Mouse (Mus musculus): ENCODE results near the gene Crmp1. TPM values are rescaled to one million over a fixed set of nuclear protein-coding genes. Genes with fewer than 3 reads are reported as not detected.

Crmp1 gene
- polyA plus RNA-seq, 1 experiment, result not detected

DNA sequence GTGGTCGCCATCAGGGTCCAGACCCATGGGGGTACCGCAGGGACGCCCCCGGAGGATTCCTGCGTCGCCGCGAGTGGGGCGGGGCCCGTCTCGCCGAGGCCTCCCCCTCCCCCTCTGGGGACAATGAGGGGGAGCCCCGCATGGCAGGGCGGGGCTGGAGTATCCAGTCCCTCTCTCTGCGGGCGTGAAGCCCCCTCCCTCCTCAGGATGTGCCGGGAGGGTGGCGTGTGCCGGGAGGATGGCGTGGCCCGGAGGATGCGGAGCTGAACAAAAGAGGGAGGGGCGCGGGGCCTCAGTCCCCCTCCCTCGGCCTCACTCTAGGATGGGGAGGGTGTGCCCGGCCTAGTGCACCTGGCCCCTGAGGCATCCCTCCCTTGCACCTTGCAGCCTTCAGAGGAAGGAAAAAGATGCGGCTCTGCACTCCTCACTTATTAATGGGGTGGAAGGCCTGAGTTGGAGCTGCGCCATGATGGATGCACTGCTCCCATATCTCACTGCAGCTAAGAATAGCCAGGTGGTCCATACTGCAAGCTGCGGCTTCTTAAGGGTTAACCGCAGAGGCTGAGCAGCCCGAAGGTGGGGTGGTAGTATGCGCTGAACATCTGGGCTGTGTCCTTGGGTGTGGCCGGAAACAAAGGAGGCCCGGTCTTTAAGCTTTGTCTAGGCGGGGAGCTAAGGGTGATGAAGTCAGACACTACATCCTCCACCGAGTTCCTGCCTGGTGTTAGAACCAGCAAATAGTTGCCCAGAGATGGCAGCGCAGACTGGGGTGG lies 4.6 kb downstream of the Crmp1 start:
- Histone ChIP-seq H3K4me1 (ENCODE audit: control insufficient read depth, insufficient read depth, insufficient read length, low read length) (no peaks in the 10 kb centered on the region), H3K27ac (replicated peaks; ENCODE audit: low read depth, low read length) (no peak overlapping the region), H3K4me3 (ENCODE audit: insufficient read depth, low read depth, low read length) (peak overlapping the region; percentile 35)

GRCm38 (mm10) chr5:37247456-37247855 lies 5.7 kb downstream of the Crmp1 start:
- Histone ChIP-seq H3K27ac (replicated peaks; ENCODE audit: low read depth, low read length) (no peak overlapping the region), H3K4me1 (ENCODE audit: control insufficient read depth, insufficient read depth, insufficient read length, low read length) (no peaks in the 10 kb centered on the region), H3K4me3 (ENCODE audit: insufficient read depth, low read depth, low read length) (no peak overlapping the region)

DNA sequence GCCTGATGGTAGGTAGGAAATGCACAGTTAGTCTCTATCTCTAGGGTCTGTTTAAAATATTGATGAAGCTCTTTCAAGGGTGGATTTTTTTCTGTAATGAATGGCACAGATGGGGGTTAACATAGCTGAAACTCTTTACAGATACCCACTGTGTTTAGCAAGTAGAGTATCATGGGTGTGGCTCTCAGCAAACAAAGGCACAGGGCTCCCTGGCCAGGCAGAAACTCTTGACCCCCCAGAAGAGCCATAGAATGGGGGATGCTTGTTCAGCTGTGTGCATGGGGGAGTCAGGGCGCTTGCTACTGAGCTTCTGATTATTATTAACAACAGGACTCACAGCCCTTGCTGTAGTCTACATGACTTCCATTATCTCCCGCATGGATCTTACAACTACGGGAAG lies 7.1 kb downstream of the Crmp1 start:
- Histone ChIP-seq H3K27ac (replicated peaks; ENCODE audit: low read depth, low read length) (no peak overlapping the region), H3K4me1 (ENCODE audit: control insufficient read depth, insufficient read depth, insufficient read length, low read length) (no peaks in the 10 kb centered on the region), H3K4me3 (ENCODE audit: insufficient read depth, low read depth, low read length) (no peak overlapping the region)

GRCm38 (mm10) chr5:37251596-37251995 lies 9.9 kb downstream of the Crmp1 start:
- no peak overlapping the region for H3K4me3 ChIP-seq (ENCODE audit: insufficient read depth, low read depth, low read length)
- H3K4me1 ChIP-seq (ENCODE audit: control insufficient read depth, insufficient read depth, insufficient read length, low read length), result no peaks in the 10 kb centered on the region
- H3K27ac ChIP-seq (replicated peaks; ENCODE audit: low read depth, low read length), result no peak overlapping the region

DNA sequence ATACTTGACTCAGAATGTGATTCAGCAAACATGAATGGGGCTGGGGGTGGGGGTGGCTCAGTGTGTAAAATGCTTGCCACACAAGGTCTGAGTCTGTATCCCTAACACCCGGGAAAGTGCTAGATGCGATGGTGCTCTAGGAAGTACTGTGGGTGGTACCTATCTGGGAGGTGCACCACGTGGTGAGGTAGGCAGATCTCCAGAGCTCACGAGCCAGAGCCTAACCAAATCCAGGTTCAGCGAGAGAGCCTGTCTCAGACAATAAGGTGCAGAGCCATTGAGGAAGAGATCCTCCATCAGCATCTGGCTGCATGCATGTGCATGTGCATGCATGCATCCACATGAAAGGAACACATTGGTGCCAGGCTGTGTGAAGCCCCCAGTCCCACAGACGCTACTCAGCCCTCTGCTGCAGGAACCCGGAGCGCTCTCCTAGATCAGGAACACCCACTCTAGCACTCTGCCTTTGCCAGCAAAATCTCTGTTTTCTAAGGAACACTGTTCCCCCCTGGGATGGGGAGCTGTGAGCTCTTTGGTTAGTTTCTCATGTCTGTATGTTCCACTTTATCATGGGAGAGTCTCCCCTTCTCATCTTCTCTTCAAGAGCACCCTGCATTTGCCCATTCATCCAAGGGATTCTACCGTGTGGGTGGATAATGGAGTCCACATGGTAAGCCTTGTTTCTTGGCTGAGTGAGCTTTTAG lies 10.5 kb downstream of the Crmp1 start:
- Histone ChIP-seq H3K4me3 (ENCODE audit: insufficient read depth, low read depth, low read length) (no peak overlapping the region), H3K27ac (replicated peaks; ENCODE audit: low read depth, low read length) (no peak overlapping the region), H3K4me1 (ENCODE audit: control insufficient read depth, insufficient read depth, insufficient read length, low read length) (no peaks in the 10 kb centered on the region)

GRCm38 (mm10) chr5:37254523-37254922 lies 12.8 kb downstream of the Crmp1 start:
- H3K4me3 ChIP-seq (ENCODE audit: insufficient read depth, low read depth, low read length), result no peak overlapping the region
- no peak overlapping the region for H3K27ac ChIP-seq (replicated peaks; ENCODE audit: low read depth, low read length)
- H3K4me1 ChIP-seq (ENCODE audit: control insufficient read depth, insufficient read depth, insufficient read length, low read length), result no peaks in the 10 kb centered on the region

GRCm38 (mm10) chr5:37256823-37257222 lies 15.1 kb downstream of the Crmp1 start:
- no peaks in the 10 kb centered on the region for H3K4me1 ChIP-seq (ENCODE audit: control insufficient read depth, insufficient read depth, insufficient read length, low read length)

GRCm38 (mm10) chr5:37257243-37257642 lies 15.5 kb downstream of the Crmp1 start:
- H3K4me3 ChIP-seq (ENCODE audit: insufficient read depth, low read depth, low read length), result no peak overlapping the region
- no peaks in the 10 kb centered on the region for H3K4me1 ChIP-seq (ENCODE audit: control insufficient read depth, insufficient read depth, insufficient read length, low read length)
- H3K27ac ChIP-seq (replicated peaks; ENCODE audit: low read depth, low read length), result no peak overlapping the region

More at GRCm38 (mm10) chr5:37256823-37257222, 15.1 kb downstream of the Crmp1 start:
- Histone ChIP-seq H3K27ac (replicated peaks; ENCODE audit: low read depth, low read length) (no peak overlapping the region), H3K4me3 (ENCODE audit: insufficient read depth, low read depth, low read length) (no peak overlapping the region)

DNA sequence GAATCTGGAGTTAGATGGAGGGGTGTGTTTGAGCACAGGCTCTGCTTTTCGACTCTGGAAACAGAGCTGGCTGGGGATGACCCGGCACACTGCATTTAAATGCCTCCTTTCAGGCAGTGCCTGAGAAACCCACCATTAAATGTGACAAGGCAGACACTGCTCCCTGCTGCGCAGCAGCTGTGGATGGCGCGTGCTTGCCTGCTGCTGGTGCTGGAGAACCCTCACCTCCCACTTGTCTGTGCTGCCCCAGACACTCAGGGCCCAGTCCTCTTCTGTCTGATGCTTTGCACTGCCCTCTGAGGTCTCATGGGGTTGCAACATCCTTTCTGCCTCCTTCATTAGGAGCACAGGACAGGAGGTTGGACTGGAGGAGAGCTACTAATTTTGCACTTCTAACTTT lies 20.0 kb downstream of the Crmp1 start:
- no peaks in the 10 kb centered on the region for H3K4me1 ChIP-seq (ENCODE audit: control insufficient read depth, insufficient read depth, insufficient read length, low read length)
- no peak overlapping the region for H3K4me3 ChIP-seq (ENCODE audit: insufficient read depth, low read depth, low read length)
- no peak overlapping the region for H3K27ac ChIP-seq (replicated peaks; ENCODE audit: low read depth, low read length)

DNA sequence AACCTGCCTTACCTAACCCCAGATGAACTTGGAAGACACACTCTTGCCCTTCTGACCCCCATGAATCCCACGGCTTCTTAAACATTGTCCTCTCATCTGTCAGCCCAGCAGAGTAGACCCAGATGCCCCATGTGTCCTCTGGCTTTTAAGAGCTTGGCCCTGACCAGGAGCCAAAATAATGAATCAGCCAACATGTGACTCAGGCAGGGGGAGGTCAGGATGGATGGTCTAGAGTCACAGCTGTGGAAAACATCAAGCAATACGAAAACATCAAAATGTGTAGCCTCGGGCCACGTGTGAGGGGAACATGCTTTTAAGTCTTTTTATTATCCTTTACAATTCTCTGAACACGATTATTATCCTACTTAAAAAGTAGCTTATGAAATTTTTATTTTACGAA lies 22.1 kb downstream of the Crmp1 start:
- H3K27ac ChIP-seq (replicated peaks; ENCODE audit: low read depth, low read length), result no peak overlapping the region
- no peaks in the 10 kb centered on the region for H3K4me1 ChIP-seq (ENCODE audit: control insufficient read depth, insufficient read depth, insufficient read length, low read length)
- H3K4me3 ChIP-seq (ENCODE audit: insufficient read depth, low read depth, low read length), result no peak overlapping the region

- Histone ChIP-seq H3K4me3 (ENCODE audit: insufficient read depth, low read depth, low read length) (no peak overlapping the region), H3K27ac (replicated peaks; ENCODE audit: low read depth, low read length) (no peak overlapping the region), H3K4me1 (ENCODE audit: control insufficient read depth, insufficient read depth, insufficient read length, low read length) (no peaks in the 10 kb centered on the region)
Observed at GRCm38 (mm10) chr5:37281021-37281420, 39.3 kb downstream of the Crmp1 start.

DNA sequence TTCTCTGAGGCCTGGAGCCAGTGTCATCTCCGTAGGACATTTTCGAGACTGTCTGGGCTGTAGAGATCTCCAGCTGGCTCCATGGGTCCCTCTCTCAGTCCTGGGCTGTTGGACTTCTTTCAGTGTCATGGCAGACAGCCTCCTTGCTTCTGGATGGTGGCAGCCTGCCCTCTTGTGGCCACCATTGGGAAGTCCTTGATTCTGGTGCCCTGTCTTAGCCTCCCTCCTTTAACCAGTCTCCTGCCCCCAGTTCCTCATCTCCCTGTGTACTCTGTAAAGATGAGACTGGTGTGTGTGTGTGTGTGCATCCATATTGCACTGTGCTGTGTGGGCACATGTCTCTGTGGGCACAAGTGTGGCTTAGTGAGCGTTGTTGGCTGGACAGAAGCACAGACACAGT lies 46.6 kb downstream of the Crmp1 start:
- no peak overlapping the region for H3K4me3 ChIP-seq (ENCODE audit: insufficient read depth, low read depth, low read length)
- H3K27ac ChIP-seq (replicated peaks; ENCODE audit: low read depth, low read length), result no peak overlapping the region
- H3K4me1 ChIP-seq (ENCODE audit: control insufficient read depth, insufficient read depth, insufficient read length, low read length), result no peaks in the 10 kb centered on the region

DNA sequence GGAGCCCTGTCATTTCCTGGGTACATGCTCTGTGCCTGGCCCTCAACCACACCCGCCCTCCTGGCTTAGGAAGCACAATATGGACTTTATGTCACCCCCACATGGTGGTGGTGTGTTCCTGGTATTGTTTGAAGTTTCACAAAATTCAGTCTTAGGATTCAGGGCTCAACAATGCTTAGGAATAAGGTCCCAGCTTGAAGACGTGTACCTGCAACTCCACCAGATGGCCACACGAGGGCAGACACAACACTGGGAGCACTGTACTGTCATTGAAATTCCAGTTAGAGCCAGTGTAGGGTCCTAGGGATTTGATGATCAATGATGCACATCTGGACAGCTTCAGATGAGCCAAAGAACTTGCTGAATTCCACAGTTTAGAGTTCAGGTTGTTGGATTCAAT lies 47.5 kb downstream of the Crmp1 start:
- no peak overlapping the region for H3K4me3 ChIP-seq (ENCODE audit: insufficient read depth, low read depth, low read length)
- no peaks in the 10 kb centered on the region for H3K4me1 ChIP-seq (ENCODE audit: control insufficient read depth, insufficient read depth, insufficient read length, low read length)
- H3K27ac ChIP-seq (replicated peaks; ENCODE audit: low read depth, low read length), result no peak overlapping the region

- Histone ChIP-seq H3K4me1 (ENCODE audit: control insufficient read depth, insufficient read depth, insufficient read length, low read length) (no peaks in the 10 kb centered on the region), H3K27ac (replicated peaks; ENCODE audit: low read depth, low read length) (no peak overlapping the region), H3K4me3 (ENCODE audit: insufficient read depth, low read depth, low read length) (no peak overlapping the region)
Observed at GRCm38 (mm10) chr5:37290983-37291382, 49.2 kb downstream of the Crmp1 start.

DNA sequence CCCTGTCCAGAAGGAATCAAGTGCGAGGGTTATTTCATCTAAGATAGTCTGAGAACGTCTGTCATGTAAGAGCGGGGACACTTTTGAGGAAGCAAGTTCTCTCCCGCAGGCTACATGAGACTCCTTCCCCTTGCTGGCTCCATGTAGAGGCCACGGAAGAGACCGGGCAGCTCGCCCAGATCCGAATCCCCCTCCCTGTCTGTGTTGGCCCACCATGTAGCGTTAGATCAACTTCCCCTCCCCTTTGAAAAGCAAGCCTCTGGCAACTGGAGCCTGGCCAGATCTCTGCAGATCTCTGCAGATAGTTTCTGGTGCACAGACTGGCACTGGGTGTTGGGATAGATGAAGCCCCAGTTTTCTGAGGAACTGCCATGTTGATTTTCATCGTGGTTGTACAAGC lies 55.0 kb downstream of the Crmp1 start:
- Histone ChIP-seq H3K4me3 (ENCODE audit: insufficient read depth, low read depth, low read length) (no peak overlapping the region), H3K27ac (replicated peaks; ENCODE audit: low read depth, low read length) (no peak overlapping the region), H3K4me1 (ENCODE audit: control insufficient read depth, insufficient read depth, insufficient read length, low read length) (no peaks in the 10 kb centered on the region)

- Histone ChIP-seq H3K27ac (replicated peaks; ENCODE audit: low read depth, low read length) (no peak overlapping the region), H3K4me1 (ENCODE audit: control insufficient read depth, insufficient read depth, insufficient read length, low read length) (no peaks in the 10 kb centered on the region), H3K4me3 (ENCODE audit: insufficient read depth, low read depth, low read length) (no peak overlapping the region)
Observed at GRCm38 (mm10) chr5:37298370-37298769, 56.6 kb downstream of the Crmp1 start.
